Mouse (Mus musculus): Measurements from ENCODE around the gene Tent5c. TPM values are rescaled to one million over a fixed set of nuclear protein-coding genes. Genes with fewer than 3 reads are reported as not detected.

The Tent5c gene
- polyA plus RNA-seq, 1 experiment = 0.67 TPM

- no peaks in the 10 kb centered on the region; the same call in 1 of the 2 replicates for H3K27me3 ChIP-seq (ENCODE audit: control insufficient read depth, insufficient read depth, low read length, poor library complexity, severe bottlenecking)
- H3K4me1 ChIP-seq (ENCODE audit: control insufficient read depth, insufficient read depth, low read length) = no peaks in the 10 kb centered on the region
- H3K27ac ChIP-seq (ENCODE audit: insufficient read depth, low read length) = no peak overlapping the region
- TF ChIP-seq EP300 (IDR thresholded peaks at IDR 0.05; ENCODE audit: insufficient read depth, low read depth, low read length) = no peak
- TF ChIP-seq CTCF (IDR thresholded peaks at IDR 0.05; ENCODE audit: low read depth, low read length) = no peak
- no peaks in the 10 kb centered on the region for H3K9me3 ChIP-seq (replicated peaks; ENCODE audit: control insufficient read depth, insufficient read depth, low read length, poor library complexity, severe bottlenecking)
- H3K36me3 ChIP-seq (ENCODE audit: control insufficient read depth, insufficient read depth, low read length, poor library complexity, severe bottlenecking) = no peaks in the 10 kb centered on the region
- H3K4me3 ChIP-seq (ENCODE audit: low read depth, low read length) = no peak overlapping the region
- no peak overlapping the region for H3K9ac ChIP-seq (ENCODE audit: low read depth, poor library complexity, severe bottlenecking)
These were observed 41.8 kb upstream of the Tent5c start for GRCm38 (mm10) chr3:100530919-100531318.

- Histone ChIP-seq H3K4me3 (ENCODE audit: low read depth, low read length) (no peak overlapping the region), H3K9ac (ENCODE audit: low read depth, poor library complexity, severe bottlenecking) (no peak overlapping the region), H3K27ac (ENCODE audit: insufficient read depth, low read length) (no peak overlapping the region), H3K4me1 (ENCODE audit: control insufficient read depth, insufficient read depth, low read length) (no peaks in the 10 kb centered on the region), H3K9me3 (replicated peaks; ENCODE audit: control insufficient read depth, insufficient read depth, low read length, poor library complexity, severe bottlenecking) (no peaks in the 10 kb centered on the region), H3K27me3 (ENCODE audit: control insufficient read depth, insufficient read depth, low read length, poor library complexity, severe bottlenecking) (no peaks in the 10 kb centered on the region; the same call in 1 of the 2 replicates), H3K36me3 (ENCODE audit: control insufficient read depth, insufficient read depth, low read length, poor library complexity, severe bottlenecking) (no peaks in the 10 kb centered on the region)
- TF ChIP-seq EP300 (IDR thresholded peaks at IDR 0.05; ENCODE audit: insufficient read depth, low read depth, low read length) (no peak), POLR2A (IDR thresholded peaks at IDR 0.05; ENCODE audit: insufficient read depth, low read length) (no peak), CTCF (IDR thresholded peaks at IDR 0.05; ENCODE audit: low read depth, low read length) (no peak)
These were observed 41.2 kb upstream of the Tent5c start for GRCm38 (mm10) chr3:100530244-100530788.

DNA sequence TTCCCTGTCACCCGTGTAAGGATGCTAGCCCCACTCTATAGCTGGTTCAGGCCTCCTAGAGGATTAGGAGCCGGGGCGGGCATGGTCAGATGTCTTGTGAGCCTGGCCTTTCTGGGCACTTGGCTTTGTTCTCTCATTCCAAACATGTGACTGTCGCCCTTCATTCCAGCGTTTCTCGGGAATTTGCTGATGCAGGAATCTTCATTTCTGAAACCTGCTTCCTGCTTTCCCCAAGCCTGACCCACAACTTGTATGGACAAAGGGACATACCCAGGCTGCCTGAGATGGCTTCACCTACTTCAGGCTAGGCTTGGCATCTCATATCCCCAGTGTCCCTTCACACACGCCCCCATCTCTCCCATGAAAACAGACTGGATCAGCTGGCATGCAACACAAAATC, 33.5 kb upstream of the Tent5c start:
- no peaks in the 10 kb centered on the region for H3K27me3 ChIP-seq (ENCODE audit: control insufficient read depth, insufficient read depth, low read length, poor library complexity, severe bottlenecking)
- H3K27ac ChIP-seq (ENCODE audit: insufficient read depth, low read length) = no peak overlapping the region
- H3K4me3 ChIP-seq (ENCODE audit: low read depth, low read length) = no peak overlapping the region
- H3K4me1 ChIP-seq (ENCODE audit: control insufficient read depth, insufficient read depth, low read length) = no peaks in the 10 kb centered on the region
- no peak overlapping the region for H3K9ac ChIP-seq (ENCODE audit: low read depth, poor library complexity, severe bottlenecking)
- no peaks in the 10 kb centered on the region for H3K9me3 ChIP-seq (replicated peaks; ENCODE audit: control insufficient read depth, insufficient read depth, low read length, poor library complexity, severe bottlenecking)
- no peak for TF ChIP-seq POLR2A (IDR thresholded peaks at IDR 0.05; ENCODE audit: insufficient read depth, low read length)
- TF ChIP-seq EP300 (IDR thresholded peaks at IDR 0.05; ENCODE audit: insufficient read depth, low read depth, low read length) = no peak
- no peak for TF ChIP-seq CTCF (IDR thresholded peaks at IDR 0.05; ENCODE audit: low read depth, low read length)
- no peaks in the 10 kb centered on the region for H3K36me3 ChIP-seq (ENCODE audit: control insufficient read depth, insufficient read depth, low read length, poor library complexity, severe bottlenecking)

DNA sequence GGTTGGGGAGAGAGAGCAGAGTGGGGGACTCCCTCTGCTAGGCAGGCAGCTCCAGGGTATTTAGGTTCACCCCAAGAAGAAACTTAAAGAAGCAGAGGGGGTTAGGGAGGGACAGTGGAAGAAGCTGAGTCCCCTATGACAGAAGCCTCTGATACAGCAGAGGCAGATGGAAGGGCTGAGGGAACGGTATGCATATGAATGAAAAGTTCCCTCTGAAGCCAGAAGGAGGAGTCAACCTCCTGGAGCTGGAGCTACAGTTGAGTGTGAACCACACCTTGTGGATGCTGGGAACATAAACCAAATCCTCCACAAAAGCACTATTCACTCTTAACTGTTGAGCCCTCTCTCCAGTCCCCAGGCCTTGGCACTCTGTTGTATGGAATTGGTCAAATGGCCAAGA, 32.5 kb upstream of the Tent5c start:
- H3K27ac ChIP-seq (ENCODE audit: insufficient read depth, low read length) = no peak overlapping the region
- no peaks in the 10 kb centered on the region for H3K4me1 ChIP-seq (ENCODE audit: control insufficient read depth, insufficient read depth, low read length)
- TF ChIP-seq EP300 (IDR thresholded peaks at IDR 0.05; ENCODE audit: insufficient read depth, low read depth, low read length) (no peak), CTCF (IDR thresholded peaks at IDR 0.05; ENCODE audit: low read depth, low read length) (no peak), POLR2A (IDR thresholded peaks at IDR 0.05; ENCODE audit: insufficient read depth, low read length) (no peak)
- no peaks in the 10 kb centered on the region for H3K27me3 ChIP-seq (ENCODE audit: control insufficient read depth, insufficient read depth, low read length, poor library complexity, severe bottlenecking)
- no peak overlapping the region for H3K4me3 ChIP-seq (ENCODE audit: low read depth, low read length)
- no peaks in the 10 kb centered on the region for H3K9me3 ChIP-seq (replicated peaks; ENCODE audit: control insufficient read depth, insufficient read depth, low read length, poor library complexity, severe bottlenecking)
- H3K36me3 ChIP-seq (ENCODE audit: control insufficient read depth, insufficient read depth, low read length, poor library complexity, severe bottlenecking) = no peaks in the 10 kb centered on the region
- H3K9ac ChIP-seq (ENCODE audit: low read depth, poor library complexity, severe bottlenecking) = no peak overlapping the region

GRCm38 (mm10) chr3:100515754-100516141, 26.6 kb upstream of the Tent5c start:
- no peaks in the 10 kb centered on the region for H3K36me3 ChIP-seq (ENCODE audit: control insufficient read depth, insufficient read depth, low read length, poor library complexity, severe bottlenecking)
- H3K27ac ChIP-seq (ENCODE audit: insufficient read depth, low read length) = no peak overlapping the region
- H3K4me3 ChIP-seq (ENCODE audit: low read depth, low read length) = no peak overlapping the region
- H3K27me3 ChIP-seq (ENCODE audit: control insufficient read depth, insufficient read depth, low read length, poor library complexity, severe bottlenecking) = no peaks in the 10 kb centered on the region
- H3K9me3 ChIP-seq (replicated peaks; ENCODE audit: control insufficient read depth, insufficient read depth, low read length, poor library complexity, severe bottlenecking) = no peaks in the 10 kb centered on the region
- no peak overlapping the region for H3K9ac ChIP-seq (ENCODE audit: low read depth, poor library complexity, severe bottlenecking)
- TF ChIP-seq EP300 (IDR thresholded peaks at IDR 0.05; ENCODE audit: insufficient read depth, low read depth, low read length) (no peak), CTCF (IDR thresholded peaks at IDR 0.05; ENCODE audit: low read depth, low read length) (no peak), POLR2A (IDR thresholded peaks at IDR 0.05; ENCODE audit: insufficient read depth, low read length) (no peak)
- H3K4me1 ChIP-seq (ENCODE audit: control insufficient read depth, insufficient read depth, low read length) = no peaks in the 10 kb centered on the region

DNA sequence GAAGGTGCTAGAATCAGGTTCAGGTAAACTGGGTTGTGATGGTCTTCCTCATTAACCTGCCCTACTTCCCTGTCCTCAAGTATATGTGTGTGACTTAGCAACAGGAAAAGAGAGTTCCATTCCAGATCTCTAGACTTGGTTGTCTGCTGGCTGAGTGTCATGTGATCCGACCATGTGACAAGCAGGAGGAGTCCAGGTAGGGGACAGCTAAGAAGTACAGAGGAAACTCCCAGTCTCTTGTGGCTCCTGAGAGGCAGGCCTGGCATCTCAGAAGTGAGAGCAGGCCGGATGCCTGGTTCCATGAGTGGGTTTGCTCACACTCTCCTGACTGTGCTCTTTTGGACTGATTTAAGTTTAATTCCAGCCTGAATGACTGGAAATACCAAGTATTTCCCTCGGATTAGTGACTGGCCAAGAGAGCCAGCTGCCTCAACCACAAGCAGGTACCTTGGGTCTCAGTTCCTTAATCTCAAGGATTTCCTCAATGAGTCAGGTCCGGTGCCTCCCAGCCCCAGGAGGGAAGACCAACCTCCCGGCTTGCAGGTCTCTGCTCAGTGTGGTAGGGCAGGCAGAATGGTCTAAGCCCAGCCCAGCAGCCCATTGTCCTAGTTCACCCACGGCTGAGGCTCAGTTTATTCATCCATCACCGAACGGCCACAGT, 26.1 kb upstream of the Tent5c start:
- no peaks in the 10 kb centered on the region for H3K27me3 ChIP-seq (ENCODE audit: control insufficient read depth, insufficient read depth, low read length, poor library complexity, severe bottlenecking)
- TF ChIP-seq POLR2A (IDR thresholded peaks at IDR 0.05; ENCODE audit: insufficient read depth, low read length) = no peak
- TF ChIP-seq CTCF (IDR thresholded peaks at IDR 0.05; ENCODE audit: low read depth, low read length) = no peak
- TF ChIP-seq EP300 (IDR thresholded peaks at IDR 0.05; ENCODE audit: insufficient read depth, low read depth, low read length) = no peak
- H3K27ac ChIP-seq (ENCODE audit: insufficient read depth, low read length) = no peak overlapping the region
- H3K9me3 ChIP-seq (replicated peaks; ENCODE audit: control insufficient read depth, insufficient read depth, low read length, poor library complexity, severe bottlenecking) = no peaks in the 10 kb centered on the region
- H3K4me1 ChIP-seq (ENCODE audit: control insufficient read depth, insufficient read depth, low read length) = no peaks in the 10 kb centered on the region
- no peaks in the 10 kb centered on the region for H3K36me3 ChIP-seq (ENCODE audit: control insufficient read depth, insufficient read depth, low read length, poor library complexity, severe bottlenecking)
- H3K9ac ChIP-seq (ENCODE audit: low read depth, poor library complexity, severe bottlenecking) = no peak overlapping the region
- no peak overlapping the region for H3K4me3 ChIP-seq (ENCODE audit: low read depth, low read length)
